Mouse (Mus musculus) heart, embryonic 12.5 days (tissue): Measurements from ENCODE around the gene Crip2. TPM values are rescaled to one million over a fixed set of nuclear protein-coding genes. Genes with fewer than 3 reads are reported as not detected.

ENCODE experiments used
- ATAC-seq: fragments of 200-750 bp; cut with Nextera tagmentation; 2 replicates; pipeline ENCODE4 v1.8.0; 2017; ENCODE audit warnings: moderate TSS enrichment, moderate library complexity; ENCODE audit not compliant: insufficient number of reproducible peaks, low FRiP score
- H3K27ac ChIP-seq: fragments of 300-500 bp; sonication (generic); 2 replicates; pipeline ENCODE4 v1.5.1; 2016; ENCODE audit warnings: mild to moderate bottlenecking, moderate library complexity; ENCODE audit not compliant: poor library complexity, severe bottlenecking
- H3K27me3 ChIP-seq: fragments of 300-500 bp; sonication (generic); replicated peaks from 2 replicates; pipeline ENCODE4 v1.6.1; 2016; ENCODE audit warnings: mild to moderate bottlenecking, moderate library complexity
- H3K36me3 ChIP-seq: fragments of 300-500 bp; sonication (generic); 2 replicates; pipeline ENCODE4 v1.6.1; 2016; ENCODE audit warnings: mild to moderate bottlenecking, moderate library complexity
- H3K4me1 ChIP-seq: fragments of 300-500 bp; sonication (generic); replicated peaks from 2 replicates; pipeline ENCODE4 v1.6.1; 2016; ENCODE audit warnings: mild to moderate bottlenecking
- H3K4me2 ChIP-seq: fragments of 300-500 bp; sonication (generic); 2 replicates; pipeline ENCODE4 v1.6.1; 2016; ENCODE audit warnings: mild to moderate bottlenecking, moderate library complexity
- H3K4me3 ChIP-seq: fragments of 300-500 bp; sonication (generic); 2 replicates; pipeline ENCODE4 v1.5.1; 2016; ENCODE audit warnings: mild to moderate bottlenecking
- H3K9ac ChIP-seq: fragments of 300-500 bp; sonication (generic); 2 replicates; pipeline ENCODE4 v1.6.1; 2016; ENCODE audit warnings: mild to moderate bottlenecking, moderate library complexity
- H3K9me3 ChIP-seq: fragments of 300-500 bp; sonication (generic); replicated peaks from 2 replicates; pipeline ENCODE4 v1.6.1; 2016; ENCODE audit warnings: mild to moderate bottlenecking, moderate library complexity
- WGBS: fragments of 180-500 bp; shearing (Covaris S2); methylation state at CpG from one replicate; pipeline ENCODE4 v1.1.7; 2016; 5-methylcytosine and 5-hydroxymethylcytosine counted together
- polyA plus RNA-seq: library from polyadenylated mRNA; unstranded; fragments of >200 nt; fragmentation: Nextera tagmentation; extraction: Ambion mirVana; gene quantifications from 2 replicates; pipeline ENCODE4 v1.2.1, GENCODE M21; 2016

The Crip2 gene
- polyA plus RNA-seq, 1 experiment from 2014 or later, result 1,186 TPM

DNA sequence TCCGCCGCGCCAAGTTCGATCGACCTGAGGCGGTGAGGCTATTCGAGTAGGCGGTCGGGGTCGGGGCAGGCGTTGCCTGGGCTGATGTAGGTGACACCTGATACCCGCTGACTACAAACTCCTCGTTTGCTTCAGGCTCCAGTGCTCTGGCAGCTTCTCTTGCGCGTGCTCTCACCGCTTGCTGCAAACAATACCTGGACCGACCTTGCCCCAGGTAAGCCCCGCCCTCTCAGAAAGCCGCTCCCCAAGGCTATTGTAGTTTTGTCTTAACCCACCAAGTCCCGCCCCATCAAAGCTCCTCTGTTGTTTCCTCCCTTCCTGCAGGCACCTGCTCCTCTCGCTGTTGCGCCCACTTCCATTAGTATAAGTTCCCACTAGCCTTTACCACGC lies 16.5 kb downstream of the Crip2 start:
- Histone ChIP-seq H3K4me1 (peaks cover 44% of the 10 kb centered on the region), H3K36me3 (peaks cover 16% of the 10 kb centered on the region), H3K9me3 (no peaks in the 10 kb centered on the region), H3K4me3 (peak overlapping the region; percentile 55), H3K4me2 (peak overlapping the region; percentile 85), H3K27me3 (no peaks in the 10 kb centered on the region), H3K27ac (no peak overlapping the region), H3K9ac (peak overlapping the region; percentile 56)
- ATAC-seq, result no peak
- WGBS, result 1% methylated on average over 23 of the region's 23 CpGs

DNA sequence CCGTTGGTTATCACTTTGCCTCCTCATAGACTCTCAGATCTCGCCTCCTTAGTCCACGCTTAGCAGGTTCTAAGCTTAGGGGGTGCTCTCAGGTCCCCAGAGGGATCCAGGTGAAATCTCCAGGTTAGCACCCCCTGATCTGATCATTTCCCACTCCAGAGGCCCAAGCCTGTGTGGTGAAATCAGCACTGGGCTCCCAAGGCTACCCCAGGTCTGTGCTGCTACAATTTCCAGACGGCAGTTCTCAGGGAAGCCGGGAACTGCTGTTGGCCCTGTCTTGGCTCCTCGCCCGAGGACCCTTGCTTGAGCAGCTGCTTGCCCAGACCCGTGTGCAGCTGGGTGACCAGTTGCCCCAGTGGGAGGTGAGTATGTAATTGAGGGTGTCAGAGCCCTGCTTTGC lies 17.0 kb downstream of the Crip2 start:
- Histone ChIP-seq H3K9ac (peak overlapping the region; percentile 56), H3K9me3 (no peaks in the 10 kb centered on the region), H3K36me3 (peaks cover 21% of the 10 kb centered on the region), H3K4me3 (peak overlapping the region; percentile 55), H3K27me3 (no peaks in the 10 kb centered on the region), H3K4me2 (peak overlapping the region; percentile 85), H3K4me1 (peaks cover 41% of the 10 kb centered on the region), H3K27ac (no peak overlapping the region)
- WGBS, result 38% methylated on average over 8 of the region's 8 CpGs
- no peak for ATAC-seq

DNA sequence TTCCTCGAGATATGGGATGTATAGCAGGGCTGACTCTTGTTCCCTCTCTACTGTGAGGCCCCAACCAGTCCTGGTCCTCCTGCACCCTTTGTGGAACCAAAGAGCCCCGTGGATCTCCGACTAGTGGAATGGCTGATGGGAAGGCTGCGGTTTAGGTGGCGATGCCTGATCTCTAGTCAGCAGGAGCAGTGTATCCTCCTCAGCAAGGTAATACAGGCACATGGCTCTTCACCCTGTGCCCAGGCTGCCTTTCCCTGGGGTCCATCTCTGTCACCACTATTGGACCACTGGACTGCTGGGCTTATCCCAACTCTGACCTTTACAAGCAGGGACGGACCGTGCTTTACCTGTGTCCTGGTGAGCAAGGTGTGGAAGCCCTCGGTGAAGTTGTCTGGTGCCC lies 17.5 kb downstream of the Crip2 start:
- H3K27ac ChIP-seq, result no peak overlapping the region
- H3K9ac ChIP-seq, result no peak overlapping the region
- H3K4me2 ChIP-seq, result peak overlapping the region; percentile 85; the same call in 1 of the 2 replicates
- WGBS, result 86% methylated on average over 8 of the region's 8 CpGs
- peaks cover 36% of the 10 kb centered on the region for H3K4me1 ChIP-seq
- ATAC-seq, result no peak
- peaks cover 26% of the 10 kb centered on the region for H3K36me3 ChIP-seq
- H3K27me3 ChIP-seq, result no peaks in the 10 kb centered on the region
- H3K9me3 ChIP-seq, result no peaks in the 10 kb centered on the region
- H3K4me3 ChIP-seq, result no peak overlapping the region

DNA sequence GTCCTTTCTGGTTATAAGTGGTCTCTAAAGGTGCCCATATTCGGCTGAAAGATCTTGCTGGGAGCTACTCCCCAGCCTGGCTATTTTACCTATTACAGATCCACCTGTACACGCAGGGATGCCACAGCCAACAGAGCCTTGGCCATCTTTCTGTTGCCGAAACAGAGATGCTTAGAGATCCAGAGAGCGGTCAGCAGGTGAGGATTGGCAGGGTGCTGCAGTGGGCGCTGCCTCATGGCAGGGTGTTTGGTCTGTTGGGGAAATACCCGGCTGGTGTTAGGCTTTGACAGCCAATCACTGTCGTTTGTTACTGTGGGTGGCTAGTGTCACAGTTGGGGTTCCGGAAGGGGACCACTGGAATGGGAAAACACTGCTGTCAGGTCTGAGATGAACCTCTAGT lies 17.9 kb downstream of the Crip2 start:
- H3K4me2 ChIP-seq, result no peak overlapping the region
- H3K27me3 ChIP-seq, result no peaks in the 10 kb centered on the region
- H3K9me3 ChIP-seq, result no peaks in the 10 kb centered on the region
- no peak overlapping the region for H3K4me3 ChIP-seq
- peaks cover 31% of the 10 kb centered on the region for H3K4me1 ChIP-seq
- 89% methylated on average over 8 of the region's 8 CpGs for WGBS
- H3K9ac ChIP-seq, result no peak overlapping the region
- peaks cover 31% of the 10 kb centered on the region for H3K36me3 ChIP-seq
- ATAC-seq, result no peak
- no peak overlapping the region for H3K27ac ChIP-seq

DNA sequence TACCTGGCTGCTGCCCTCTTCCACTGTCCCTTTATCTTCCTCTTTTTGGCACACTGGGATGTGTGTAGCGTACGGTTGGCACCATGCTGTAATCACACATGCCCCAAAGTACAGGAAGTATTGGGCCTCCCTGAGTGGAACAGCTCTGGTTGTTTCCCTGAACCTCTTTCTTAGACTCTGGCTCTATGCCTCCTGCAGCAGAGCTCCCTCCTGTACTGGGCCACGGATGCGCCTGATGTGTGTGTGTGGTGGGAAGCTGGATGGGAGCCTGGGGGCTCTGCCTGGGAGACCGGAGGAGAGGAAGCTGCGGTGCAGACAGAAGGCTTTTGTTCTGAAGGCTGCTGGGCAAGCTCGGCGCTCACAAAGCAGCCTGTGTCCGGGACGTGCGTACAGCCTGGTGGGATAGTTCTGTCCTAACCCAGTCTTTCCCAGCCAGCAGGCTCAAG lies 23.5 kb downstream of the Crip2 start:
- Histone ChIP-seq H3K9ac (no peak overlapping the region), H3K36me3 (peaks cover 35% of the 10 kb centered on the region), H3K4me1 (0 out of 2 replicates have a peak, but pooled peaks cover 7% of the 10 kb centered on the region), H3K27ac (no peak overlapping the region), H3K9me3 (no peaks in the 10 kb centered on the region), H3K4me2 (no peak overlapping the region), H3K4me3 (no peak overlapping the region), H3K27me3 (no peaks in the 10 kb centered on the region)
- no peak for ATAC-seq
- 75% methylated on average over 11 of the region's 11 CpGs for WGBS

DNA sequence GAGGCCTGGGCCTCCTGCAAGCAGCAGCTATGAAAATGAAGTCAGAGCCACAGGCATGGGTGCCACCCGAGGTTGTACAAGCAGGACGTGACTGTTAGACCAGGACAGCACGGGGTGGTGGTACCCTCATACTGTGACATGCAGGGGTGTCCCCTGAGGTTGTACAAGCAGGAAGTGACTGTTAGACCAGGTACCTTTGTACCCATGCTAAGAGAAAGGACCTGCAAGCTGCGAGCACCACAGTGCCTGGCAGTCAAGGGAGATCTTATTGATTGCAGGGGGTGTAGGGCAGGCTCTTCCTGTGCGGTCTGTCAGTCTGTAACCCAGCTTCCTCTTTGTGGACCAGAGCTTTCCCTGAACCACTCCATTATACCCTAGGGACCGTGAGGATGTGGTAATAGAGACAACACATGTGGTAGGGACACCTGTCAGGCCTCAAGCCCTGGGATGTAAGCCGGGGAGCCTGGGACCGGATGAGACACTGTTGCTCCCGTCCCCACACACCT lies 28.0 kb downstream of the Crip2 start:
- ATAC-seq, result no peak
- WGBS, result 79% methylated on average over 9 of the region's 9 CpGs
- H3K9ac ChIP-seq, result no peak overlapping the region
- H3K36me3 ChIP-seq, result peaks cover 14% of the 10 kb centered on the region; the same call in 1 of the 2 replicates
- H3K27ac ChIP-seq, result no peak overlapping the region
- H3K9me3 ChIP-seq, result no peaks in the 10 kb centered on the region
- no peaks in the 10 kb centered on the region for H3K27me3 ChIP-seq
- 0 out of 2 replicates have a peak, but pooled peaks cover 7% of the 10 kb centered on the region for H3K4me1 ChIP-seq
- H3K4me2 ChIP-seq, result no peak overlapping the region
- no peak overlapping the region for H3K4me3 ChIP-seq

DNA sequence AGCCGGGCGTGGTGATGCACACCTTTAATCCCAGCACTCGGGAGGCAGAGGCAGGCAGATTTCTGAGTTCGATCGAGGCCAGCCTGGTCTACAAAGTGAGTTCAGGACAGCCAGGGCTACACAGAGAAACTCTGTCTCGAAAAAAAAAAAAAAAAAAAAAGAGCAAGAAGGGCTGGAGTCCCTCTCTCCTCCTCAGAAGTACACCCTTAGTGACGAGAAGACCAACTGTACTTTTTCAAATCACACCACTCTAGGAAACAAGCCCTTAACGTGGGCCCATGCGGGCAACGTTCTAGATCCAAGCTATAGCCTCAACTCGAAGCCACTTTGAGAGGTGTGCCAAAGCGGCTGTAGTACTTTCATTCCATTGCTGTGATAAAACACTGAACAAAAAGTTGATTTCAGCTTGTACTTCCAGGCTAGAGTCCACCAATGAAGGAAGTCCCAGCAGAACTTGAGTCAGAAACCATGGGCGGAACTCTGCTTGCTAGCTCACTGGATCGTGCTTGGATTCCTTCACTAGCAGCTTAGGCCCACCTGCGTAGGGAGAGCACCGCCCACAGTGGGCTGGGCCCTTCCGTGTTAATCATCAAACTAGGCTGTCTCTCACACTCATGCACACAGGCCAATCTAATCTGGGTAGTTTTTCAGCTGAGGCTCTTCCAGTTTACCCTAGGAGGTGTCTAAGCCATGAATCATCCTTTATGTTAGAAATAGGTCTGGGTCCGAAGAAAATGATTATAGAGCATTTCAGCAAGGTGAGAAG lies 37.1 kb downstream of the Crip2 start:
- ATAC-seq, result no peak
- Histone ChIP-seq H3K4me3 (no peak overlapping the region), H3K9ac (no peak overlapping the region), H3K27me3 (0 out of 2 replicates have a peak, but pooled peaks cover 5% of the 10 kb centered on the region), H3K4me2 (no peak overlapping the region), H3K9me3 (no peaks in the 10 kb centered on the region), H3K27ac (no peak overlapping the region), H3K36me3 (no peaks in the 10 kb centered on the region), H3K4me1 (no peaks in the 10 kb centered on the region)
- 80% methylated on average over 18 of the region's 18 CpGs for WGBS

DNA sequence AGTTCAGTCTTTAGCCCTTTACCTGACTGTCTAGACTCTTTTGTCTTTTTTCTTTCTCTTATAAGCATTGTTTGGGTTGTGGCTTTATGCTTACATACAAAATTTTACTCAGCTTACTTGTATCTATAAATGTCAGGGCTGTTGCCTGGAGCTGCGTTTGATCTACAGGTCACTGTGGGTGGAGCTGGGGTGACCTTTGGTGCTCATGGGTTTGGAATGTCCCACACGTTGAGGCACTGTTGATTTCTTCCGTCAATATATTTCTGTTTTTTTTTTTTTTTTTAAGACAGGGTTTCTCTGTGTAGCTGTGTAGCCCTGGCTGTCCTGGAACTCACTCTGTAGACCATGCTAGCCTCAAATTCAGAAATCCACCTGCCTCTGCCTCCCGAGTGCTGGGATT lies 41.0 kb downstream of the Crip2 start:
- H3K9ac ChIP-seq, result no peak overlapping the region
- H3K9me3 ChIP-seq, result no peaks in the 10 kb centered on the region
- H3K4me2 ChIP-seq, result no peak overlapping the region
- H3K4me1 ChIP-seq, result peaks cover 5% of the 10 kb centered on the region
- WGBS, result 46% methylated on average over 4 of the region's 4 CpGs
- peaks cover 29% of the 10 kb centered on the region for H3K27me3 ChIP-seq
- no peak for ATAC-seq
- no peak overlapping the region for H3K4me3 ChIP-seq
- H3K27ac ChIP-seq, result no peak overlapping the region
- H3K36me3 ChIP-seq, result no peaks in the 10 kb centered on the region

DNA sequence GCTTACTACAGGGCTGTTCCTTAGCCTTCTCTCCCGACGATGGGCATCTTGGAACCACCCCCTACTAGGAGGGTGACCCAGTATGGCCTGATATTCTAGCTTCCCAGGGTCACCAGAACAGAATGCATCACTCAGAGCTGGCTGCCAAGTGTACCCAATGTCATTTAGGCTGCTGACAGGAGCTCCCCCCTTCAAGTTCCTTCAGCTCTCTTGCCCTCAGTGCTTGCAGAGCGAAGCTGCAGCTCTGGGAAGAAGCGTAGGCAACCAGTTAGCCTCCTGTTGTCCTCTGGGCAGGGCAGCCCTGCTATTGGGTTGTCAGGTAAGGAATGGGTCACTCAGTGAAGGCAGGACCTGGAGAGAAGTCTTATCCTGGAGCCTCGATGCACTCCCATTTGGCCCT lies 44.9 kb downstream of the Crip2 start:
- Histone ChIP-seq H3K9me3 (no peaks in the 10 kb centered on the region), H3K4me3 (no peak overlapping the region), H3K27ac (no peak overlapping the region), H3K36me3 (no peaks in the 10 kb centered on the region), H3K27me3 (peaks cover 57% of the 10 kb centered on the region), H3K9ac (no peak overlapping the region), H3K4me1 (peaks cover 24% of the 10 kb centered on the region), H3K4me2 (peak overlapping the region; percentile 98; the same call in 1 of the 2 replicates)
- ATAC-seq, result no peak
- 56% methylated on average over 5 of the region's 5 CpGs for WGBS

DNA sequence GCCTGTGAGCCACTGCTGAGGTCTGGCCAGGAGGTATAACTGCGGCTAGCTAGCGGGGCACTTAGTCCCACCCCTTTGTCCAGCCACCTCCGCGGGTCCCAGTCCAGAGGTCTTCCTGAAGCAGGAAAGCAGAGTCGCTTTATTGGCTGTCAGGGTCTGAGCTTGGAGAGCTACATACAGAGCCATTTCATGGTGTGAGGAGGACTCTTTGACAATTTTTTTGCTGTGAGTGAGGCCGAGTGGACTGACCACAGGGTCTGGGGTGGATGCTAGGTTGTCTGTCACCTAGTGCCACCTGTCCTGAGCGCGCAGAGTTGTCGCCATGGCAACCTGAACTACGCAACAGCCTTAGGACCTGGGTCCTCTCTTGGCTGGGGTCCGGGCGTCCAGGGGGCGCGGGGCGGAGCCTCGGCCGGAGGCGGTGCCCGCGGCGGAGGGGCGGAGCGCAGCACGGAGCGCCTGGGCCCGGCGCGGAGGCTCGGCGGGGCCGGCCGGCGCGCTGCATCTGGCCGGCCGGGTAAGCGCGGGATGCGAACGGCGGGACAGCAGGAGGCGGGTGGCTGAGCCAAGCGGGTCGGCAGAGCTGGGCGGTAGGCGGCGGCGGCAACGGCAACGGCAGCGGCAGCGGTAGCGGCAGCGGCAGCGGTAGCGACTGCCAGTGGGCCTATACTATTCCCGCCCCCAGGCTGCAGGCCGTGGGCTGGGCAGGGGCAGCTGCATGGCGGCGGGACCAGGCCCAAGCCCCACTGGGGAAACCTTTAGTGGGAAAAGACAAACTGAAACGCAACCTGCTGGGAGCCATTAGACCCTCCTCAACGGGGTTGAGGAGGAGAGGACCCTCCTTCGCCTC lies 45.6 kb downstream of the Crip2 start, which contains the start of gene Tmem121:
TSS of gene Tmem121 (plus strand) at position 489 of the 850 bp plus-strand sequence.
- Histone ChIP-seq H3K9me3 (no peaks in the 10 kb centered on the region), H3K36me3 (no peaks in the 10 kb centered on the region), H3K27me3 (peaks cover 61% of the 10 kb centered on the region), H3K9ac (peak within 1 kb of the TSS; percentile 79), H3K4me2 (peak within 1 kb of the TSS; percentile 98), H3K4me3 (peak within 1 kb of the TSS; percentile 63), H3K4me1 (peaks cover 24% of the 10 kb centered on the region), H3K27ac (no peak within 1 kb of the TSS)
- WGBS, result 2% methylated on average over 60 of the region's 63 CpGs
- no peak; the same call in 1 of the 2 replicates for ATAC-seq
